Mouse (Mus musculus) kidney, adult 2 months (tissue): Measurements from ENCODE around the gene Cdc123.

Experiments
- CTCF ChIP-seq: fragments of 200-500 bp; conservative IDR thresholded peaks from 2 replicates; pipeline ENCODE4 v1.5.1; 2011; ENCODE audit warnings: low read depth, mild to moderate bottlenecking, control low read depth, low read length, moderate library complexity, mixed read lengths; ENCODE audit not compliant: insufficient read depth, insufficient read length
- POLR2A ChIP-seq: fragments of 200-500 bp; IDR thresholded peaks from one replicate; pipeline ENCODE4 v1.6.1; 2011; ENCODE audit warnings: low read depth, low read length, control low read depth

GRCm38 (mm10) chr2:5821264-5821663, 23.7 kb downstream of the Cdc123 start:
- TF ChIP-seq CTCF (no peak), POLR2A (no peak)
